Mouse (Mus musculus) central nervous system, embryonic 11.5 days (tissue): ENCODE data around the gene Npas1. TPM values are rescaled to one million over a fixed set of nuclear protein-coding genes. Genes with fewer than 3 reads are reported as not detected.

Source experiments
- polyA plus RNA-seq: library from polyadenylated mRNA; depleted of rRNA; stranded (reverse); fragments of >200 nt; gene quantifications from 2 replicates; pipeline ENCODE4 v1.2.3, GENCODE M21; 2012; rRNA removed

Npas1 gene
- 0.27 and 1.0 TPM in 2 replicates for polyA plus RNA-seq

DNA sequence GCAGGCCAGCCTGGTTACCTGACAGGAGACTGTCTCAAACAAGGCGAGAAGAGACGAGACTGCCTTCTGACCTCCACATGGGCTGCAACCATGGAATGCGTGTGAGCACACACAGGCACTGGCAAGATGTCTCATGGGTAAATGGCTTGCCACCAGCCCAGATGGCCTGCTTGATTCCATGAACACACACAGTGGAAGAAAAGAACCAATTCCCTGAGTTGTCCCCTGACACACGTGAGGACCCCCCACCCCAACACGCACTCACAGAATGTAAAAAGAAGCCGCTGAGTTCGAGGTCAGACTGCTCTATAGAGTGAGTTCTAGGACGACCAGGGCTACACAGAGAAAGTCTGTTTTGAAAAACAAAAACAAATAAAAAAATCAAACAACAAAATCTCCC, at the start of gene Npas1:
Gene Npas1, minus strand, starts transcription at position 101 of the 400 bp plus-strand sequence.

DNA sequence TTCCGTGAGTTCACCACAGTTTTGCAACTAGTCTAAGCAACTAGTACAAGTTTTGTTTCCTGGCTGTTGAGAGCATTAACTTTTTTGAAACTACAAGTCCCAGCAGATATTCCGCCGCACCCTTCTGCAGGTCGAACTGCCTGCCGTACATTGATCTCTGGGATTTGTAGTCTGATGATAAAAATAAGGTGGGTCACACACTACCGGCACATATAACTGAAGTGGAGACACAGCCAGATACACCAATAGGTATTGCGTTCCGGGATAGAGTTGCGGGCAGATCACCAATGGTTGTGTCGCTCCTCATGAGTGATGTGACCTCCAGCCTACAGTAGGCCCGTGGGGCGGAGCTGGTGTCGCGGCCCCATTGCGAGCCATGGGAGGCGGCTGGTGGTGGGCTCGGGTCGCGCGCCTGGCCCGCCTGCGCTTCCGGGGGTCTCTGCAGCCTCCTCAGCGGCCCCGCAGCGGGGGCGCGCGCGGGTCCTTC, 24.9 kb downstream of the Npas1 start, which contains the start of gene Tmem160:
Gene Tmem160, plus strand, starts transcription at position 193 of the 487 bp plus-strand sequence.

Other genes with a start within 250 kb of the Npas1 start
- gene C5ar2, start 233.6 kb downstream of the Npas1 start, polyA plus RNA-seq, result 0.07 and 0.13 TPM in 2 replicates
- gene C5ar1, start 218.2 kb downstream of the Npas1 start, polyA plus RNA-seq, result 0.98 and 3.1 TPM in 2 replicates
- gene Inafm1, start 204.1 kb downstream of the Npas1 start, polyA plus RNA-seq, result 20.1 and 23.7 TPM in 2 replicates
- gene Ccdc9, start 190.9 kb downstream of the Npas1 start, polyA plus RNA-seq, result 79.2 and 222 TPM in 2 replicates
- 9.5 and 14.2 TPM in 2 replicates for gene Bbc3, start 169.3 kb downstream of the Npas1 start, polyA plus RNA-seq
- gene Sae1, start 89.9 kb downstream of the Npas1 start, polyA plus RNA-seq, result 217 and 361 TPM in 2 replicates
- 57.7 and 93.9 TPM in 2 replicates for gene Zc3h4, start 76.8 kb downstream of the Npas1 start, polyA plus RNA-seq
- gene Tmem160, start 24.9 kb downstream of the Npas1 start, polyA plus RNA-seq, result 39.6 and 43.5 TPM in 2 replicates
- gene Arhgap35, start 137.3 kb upstream of the Npas1 start, polyA plus RNA-seq, result 24.0 and 36.1 TPM in 2 replicates
- gene Ceacam15, start 198.0 kb upstream of the Npas1 start, polyA plus RNA-seq, result not detected in 2 replicates
- gene Ceacam9, start 244.2 kb upstream of the Npas1 start, polyA plus RNA-seq, result not detected in 2 replicates